Mouse (Mus musculus) brain, embryonic 18.5 days (tissue): ENCODE results near the gene Avl9.

Experiments
- DNase-seq: peaks from one replicate; pipeline ENCODE4 v3.0.0-alpha.2; 2012; ENCODE audit warnings: low read depth, low spot score

Avl9 gene

DNA sequence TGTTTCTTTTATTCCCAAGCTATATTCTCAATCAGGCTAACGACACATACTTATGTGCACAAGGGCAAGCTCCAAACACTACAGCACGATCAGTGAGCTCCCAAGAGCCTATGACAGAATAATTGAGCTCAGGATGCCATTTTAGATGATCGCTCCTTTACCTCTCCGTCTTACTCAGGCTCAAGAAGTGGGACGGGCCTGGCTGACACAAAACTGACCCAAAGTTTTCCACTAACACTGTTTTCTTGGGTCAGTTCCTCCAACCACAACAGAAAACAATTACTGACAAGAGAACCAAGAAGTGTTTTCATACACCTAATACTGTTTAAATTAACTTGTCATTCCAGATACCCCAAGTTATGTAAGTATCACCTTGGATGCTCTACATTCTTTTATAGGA, 80.1 kb downstream of the Avl9 start:
- no peak for DNase-seq

DNA sequence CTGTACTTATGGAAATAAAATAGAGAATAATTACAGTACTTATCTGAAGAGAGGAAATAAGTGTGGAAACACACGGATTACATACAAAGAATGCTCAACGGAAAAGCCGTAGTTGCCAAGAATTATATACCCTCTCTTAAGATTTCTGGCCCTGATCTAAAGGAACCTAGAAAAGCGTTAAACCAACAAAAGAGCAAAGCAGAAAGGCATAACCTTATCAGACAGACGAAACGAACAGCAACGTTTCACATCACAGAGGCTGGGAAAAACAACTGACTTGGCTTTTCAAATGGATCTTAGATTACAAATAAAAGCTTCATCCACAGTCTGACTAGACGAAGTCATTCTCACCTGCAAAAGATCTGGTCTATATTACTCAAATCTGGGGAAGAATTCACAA, 81.5 kb downstream of the Avl9 start:
- DNase-seq, result no peak

DNA sequence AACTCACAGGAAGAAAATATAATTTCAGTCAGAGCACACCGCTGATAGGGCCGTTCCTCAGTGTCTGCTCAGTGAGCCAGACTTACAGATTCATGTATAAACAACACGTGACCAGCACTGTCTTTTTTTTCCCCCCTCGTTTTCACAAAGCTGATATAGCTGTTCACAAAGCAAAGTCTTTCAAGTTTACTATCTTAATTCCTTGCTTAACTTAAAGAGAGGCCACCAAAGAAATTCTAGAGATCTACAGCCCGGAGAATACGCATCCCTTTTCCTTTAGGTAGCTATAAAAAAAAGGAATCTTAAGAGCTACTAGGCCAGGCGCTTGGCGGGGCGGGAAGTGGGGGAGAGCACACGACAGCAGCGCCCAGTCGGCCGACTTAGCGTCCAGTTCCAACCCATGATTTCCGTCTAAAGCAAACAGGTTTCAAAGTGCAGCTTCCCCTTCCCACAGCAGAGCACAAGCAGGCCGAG, 82.0 kb downstream of the Avl9 start:
- DNase-seq, result no peak

DNA sequence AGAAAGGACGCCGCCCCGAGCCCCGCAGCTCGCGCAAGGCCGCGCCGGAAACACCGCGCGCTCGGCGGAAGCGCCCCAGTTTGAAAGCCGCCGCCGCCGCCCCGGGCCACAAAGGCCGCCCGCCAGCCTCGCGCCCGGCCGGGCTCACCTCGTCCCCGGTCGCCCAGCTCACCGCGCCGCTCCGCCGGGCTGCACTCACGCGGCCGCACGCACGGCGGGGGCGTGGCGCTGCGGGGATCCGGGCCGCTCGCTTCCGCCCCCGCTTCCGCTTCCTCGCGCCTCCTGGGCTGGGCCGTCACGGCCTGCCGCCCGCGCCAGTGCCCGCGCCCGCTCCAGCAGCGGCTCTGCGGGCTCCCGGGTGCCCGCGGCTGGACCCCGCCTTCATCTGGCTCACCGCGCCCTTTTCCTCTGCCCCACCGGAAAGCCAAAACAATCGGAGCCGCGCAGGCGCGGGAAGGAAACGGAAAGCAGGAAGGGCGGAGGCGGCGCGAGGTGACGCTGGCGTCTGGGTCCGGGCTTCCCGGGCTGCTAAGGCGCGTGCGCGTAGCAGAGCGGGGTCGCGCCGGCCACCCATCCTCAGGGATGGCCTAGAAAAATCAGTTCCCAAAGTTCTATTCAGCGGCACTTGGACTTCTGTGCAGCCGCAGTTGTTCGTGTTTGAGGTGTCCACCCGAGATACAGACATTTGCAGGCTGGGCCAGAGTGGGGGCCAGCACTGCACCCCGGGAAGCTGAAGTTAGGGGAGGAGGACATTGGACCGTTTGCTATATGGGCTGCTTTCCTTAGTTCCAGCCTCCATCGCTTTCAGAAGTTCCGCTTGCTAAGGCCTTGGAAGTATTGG, 82.8 kb downstream of the Avl9 start, which contains the start of gene Kbtbd2:
Gene Kbtbd2 (minus strand): TSS at position 503 of the 841 bp plus-strand sequence.
- peak; percentile 86 for DNase-seq

DNA sequence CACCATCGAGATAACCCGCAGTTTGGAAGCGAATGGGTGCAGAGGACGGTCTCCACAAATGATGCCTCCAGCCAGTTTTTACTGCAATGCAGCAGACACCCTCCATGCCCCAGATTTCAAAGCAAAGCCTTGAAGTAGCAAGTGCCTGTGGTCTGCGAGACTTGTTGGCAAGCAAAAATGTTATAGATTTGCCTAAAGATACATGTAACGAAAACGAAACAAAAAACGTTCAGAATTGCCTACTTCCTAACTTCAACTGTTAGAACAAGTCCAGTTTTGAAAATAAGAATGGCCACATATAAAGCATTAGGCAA, 83.4 kb downstream of the Avl9 start:
- no peak for DNase-seq

DNA sequence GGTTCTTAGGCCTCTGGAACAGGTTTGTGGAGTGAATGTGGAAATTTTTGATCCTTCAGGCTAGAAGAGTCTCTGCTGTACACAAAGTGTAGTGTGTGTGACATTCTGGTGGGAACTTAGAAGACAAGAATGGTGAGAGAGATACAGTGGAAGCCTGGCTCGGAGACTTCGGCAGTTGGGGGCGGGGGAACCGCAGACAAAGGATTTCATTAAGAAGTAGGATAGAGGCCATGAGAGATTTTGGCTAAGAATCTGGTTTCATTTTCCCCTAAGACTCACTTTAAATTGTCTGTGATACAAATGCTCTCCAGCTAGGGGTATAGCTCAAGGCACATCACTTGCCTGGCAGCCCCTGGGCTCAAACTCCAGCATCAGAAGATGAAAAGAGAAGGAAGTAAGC, 90.3 kb downstream of the Avl9 start:
- no peak for DNase-seq

DNA sequence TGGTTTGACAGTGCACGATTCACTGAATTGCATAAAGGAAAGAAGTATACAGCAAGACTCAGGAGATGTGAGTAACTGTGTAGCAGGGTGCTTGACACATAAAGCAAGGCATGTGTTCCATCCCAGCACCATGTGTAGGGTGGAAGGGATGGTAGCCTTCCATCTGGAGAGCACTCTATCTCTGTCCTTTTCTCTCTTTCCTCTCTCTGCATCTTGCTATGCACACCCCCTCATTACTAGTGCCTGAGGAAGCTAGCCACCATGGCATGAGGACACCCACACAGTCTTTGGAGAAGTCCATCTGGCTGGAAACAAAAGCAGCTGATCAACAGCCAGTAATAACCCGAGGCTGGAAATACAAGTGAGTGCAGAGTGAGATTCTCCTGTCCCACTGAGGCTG, 91.5 kb downstream of the Avl9 start:
- no peak for DNase-seq

DNA sequence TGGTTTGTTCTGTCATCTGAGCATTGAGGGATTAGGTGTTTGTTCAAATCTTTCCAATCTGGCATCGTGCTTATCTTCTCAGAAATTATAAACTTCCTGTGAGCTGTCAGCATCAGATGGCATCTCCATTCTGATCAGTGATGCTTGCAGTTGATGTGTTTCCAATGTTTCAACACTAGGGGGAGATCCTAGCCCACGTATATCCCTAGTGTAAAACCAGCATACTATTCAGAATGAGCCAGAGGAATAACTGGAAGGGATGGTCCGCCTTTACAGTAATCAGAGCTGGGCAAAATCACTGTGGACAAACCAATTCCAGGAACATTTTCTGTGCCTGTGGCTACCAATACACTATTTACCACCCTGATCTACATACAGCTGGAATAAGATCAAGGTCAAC, 94.0 kb downstream of the Avl9 start:
- DNase-seq, result no peak
